Mouse (Mus musculus): ENCODE measurements around the gene Arhgef9. TPM values are rescaled to one million over a fixed set of nuclear protein-coding genes. Genes with fewer than 3 reads are reported as not detected.
A peak's percentile ranks its signal among the peaks of the same experiment; 100 is the strongest.

The Arhgef9 gene
- 5.4 and 6.2 TPM in 2 replicates for polyA plus RNA-seq (2015; fragmentation: Nextera tagmentation; extraction: Ambion mirVana)

GRCm38 (mm10) chrX:95196104-95196919, at the start of gene Arhgef9:
Gene Arhgef9 (minus strand): TSS chrX:95196856.
- H3K27me3 ChIP-seq (ENCODE audit: control insufficient read depth, insufficient read depth, low read length), result no peaks in the 10 kb centered on the region
- H3K4me3 ChIP-seq (ENCODE audit: low read depth, low read length), result peak within 1 kb of the TSS; percentile 40
- ATAC-seq (ENCODE audit: low FRiP score, low TSS enrichment) (0 out of 2 replicates have a peak, but pooled peaks have one; percentile 42), DNase-seq (ENCODE audit: low spot score) (peak; percentile 21)
- no peaks in the 10 kb centered on the region for H3K4me1 ChIP-seq (replicated peaks; ENCODE audit: control insufficient read depth, insufficient read depth)
- H3K9me3 ChIP-seq (ENCODE audit: control insufficient read depth, low read length), result no peaks in the 10 kb centered on the region
- 17% methylated on average over 23 of the region's 24 CpGs for WGBS
- H3K4me2 ChIP-seq (replicated peaks; ENCODE audit: low read depth), result peak within 1 kb of the TSS; percentile 56
- TF ChIP-seq EP300 (optimal IDR thresholded peaks at IDR 0.05), result no peak
- TF ChIP-seq CTCF (IDR thresholded peaks at IDR 0.05; ENCODE audit: low read depth), result no peak
- H3K36me3 ChIP-seq (ENCODE audit: control insufficient read depth, insufficient read depth, low read length), result no peaks in the 10 kb centered on the region
- peak within 1 kb of the TSS; percentile 47 for H3K9ac ChIP-seq (ENCODE audit: low read length)
- H3K27ac ChIP-seq (replicated peaks), result peak within 1 kb of the TSS; percentile 24; the same call in 1 of the 2 replicates

GRCm38 (mm10) chrX:95238896-95239295, 42.2 kb upstream of the Arhgef9 start:
- H3K9me3 ChIP-seq (ENCODE audit: control insufficient read depth, low read length), result no peaks in the 10 kb centered on the region
- TF ChIP-seq EP300 (optimal IDR thresholded peaks at IDR 0.05) (no peak), CTCF (IDR thresholded peaks at IDR 0.05; ENCODE audit: low read depth) (no peak)
- no peaks in the 10 kb centered on the region for H3K27me3 ChIP-seq (ENCODE audit: control insufficient read depth, insufficient read depth, low read length)
- H3K4me3 ChIP-seq (ENCODE audit: low read depth, low read length), result no peak overlapping the region
- H3K36me3 ChIP-seq (ENCODE audit: control insufficient read depth, insufficient read depth, low read length), result no peaks in the 10 kb centered on the region
- H3K9ac ChIP-seq (ENCODE audit: low read length), result no peak overlapping the region
- no peaks in the 10 kb centered on the region for H3K4me1 ChIP-seq (replicated peaks; ENCODE audit: control insufficient read depth, insufficient read depth)
- DNase-seq (ENCODE audit: low spot score) (no peak), ATAC-seq (ENCODE audit: low FRiP score, low TSS enrichment) (no peak)
- no peak overlapping the region for H3K4me2 ChIP-seq (replicated peaks; ENCODE audit: low read depth)
- no peak overlapping the region for H3K27ac ChIP-seq (replicated peaks)

GRCm38 (mm10) chrX:95195363-95196103, 1.1 kb downstream of the Arhgef9 start:
- H3K27ac ChIP-seq (replicated peaks), result no peak overlapping the region
- H3K4me2 ChIP-seq (replicated peaks; ENCODE audit: low read depth), result peak overlapping the region; percentile 56
- no peaks in the 10 kb centered on the region for H3K9me3 ChIP-seq (ENCODE audit: control insufficient read depth, low read length)
- no peak overlapping the region for H3K9ac ChIP-seq (ENCODE audit: low read length)
- H3K36me3 ChIP-seq (ENCODE audit: control insufficient read depth, insufficient read depth, low read length), result no peaks in the 10 kb centered on the region
- ATAC-seq (ENCODE audit: low FRiP score, low TSS enrichment), result no peak
- no peak for DNase-seq (ENCODE audit: low spot score)
- peak overlapping the region; percentile 40 for H3K4me3 ChIP-seq (ENCODE audit: low read depth, low read length)
- H3K4me1 ChIP-seq (replicated peaks; ENCODE audit: control insufficient read depth, insufficient read depth), result no peaks in the 10 kb centered on the region
- no peak for TF ChIP-seq EP300 (optimal IDR thresholded peaks at IDR 0.05)
- TF ChIP-seq CTCF (IDR thresholded peaks at IDR 0.05; ENCODE audit: low read depth), result no peak
- WGBS, result 50% methylated on average over 3 of the region's 3 CpGs
- H3K27me3 ChIP-seq (ENCODE audit: control insufficient read depth, insufficient read depth, low read length), result no peaks in the 10 kb centered on the region

GRCm38 (mm10) chrX:95175978-95176377, 20.7 kb downstream of the Arhgef9 start:
- Histone ChIP-seq H3K36me3 (ENCODE audit: control insufficient read depth, insufficient read depth, low read length) (no peaks in the 10 kb centered on the region), H3K9me3 (ENCODE audit: control insufficient read depth, low read length) (no peaks in the 10 kb centered on the region), H3K4me2 (replicated peaks; ENCODE audit: low read depth) (no peak overlapping the region), H3K4me3 (ENCODE audit: low read depth, low read length) (no peak overlapping the region), H3K4me1 (replicated peaks; ENCODE audit: control insufficient read depth, insufficient read depth) (no peaks in the 10 kb centered on the region), H3K27me3 (ENCODE audit: control insufficient read depth, insufficient read depth, low read length) (no peaks in the 10 kb centered on the region), H3K9ac (ENCODE audit: low read length) (no peak overlapping the region), H3K27ac (replicated peaks) (no peak overlapping the region)
- no peak for ATAC-seq (ENCODE audit: low FRiP score, low TSS enrichment)
- TF ChIP-seq EP300 (optimal IDR thresholded peaks at IDR 0.05), result no peak
- TF ChIP-seq CTCF (IDR thresholded peaks at IDR 0.05; ENCODE audit: low read depth), result peak; percentile 78
- DNase-seq (ENCODE audit: low spot score), result peak; percentile 48
- WGBS, result 21% methylated on average over 3 of the region's 3 CpGs

- 14% methylated on average over 16 of the region's 16 CpGs for whole genome bisulfite sequencing
Measured at GRCm38 (mm10) chrX:95166317-95166716, 30.3 kb downstream of the Arhgef9 start.

More at GRCm38 (mm10) chrX:95166317-95166716, 30.3 kb downstream of the Arhgef9 start:
- peak; percentile 84 for DNase-seq (ENCODE audit: low spot score)
- ATAC-seq (ENCODE audit: low FRiP score, low TSS enrichment), result peak; percentile 99
- TF ChIP-seq CTCF (IDR thresholded peaks at IDR 0.05; ENCODE audit: low read depth) (peak; percentile 15; the same call in 1 of the 2 replicates), EP300 (optimal IDR thresholded peaks at IDR 0.05) (no peak)
- Histone ChIP-seq H3K36me3 (ENCODE audit: control insufficient read depth, insufficient read depth, low read length) (no peaks in the 10 kb centered on the region), H3K27ac (replicated peaks) (peak overlapping the region; percentile 75), H3K9ac (ENCODE audit: low read length) (peak overlapping the region; percentile 65), H3K4me3 (ENCODE audit: low read depth, low read length) (peak overlapping the region; percentile 54), H3K4me2 (replicated peaks; ENCODE audit: low read depth) (peak overlapping the region; percentile 60), H3K27me3 (ENCODE audit: control insufficient read depth, insufficient read depth, low read length) (no peaks in the 10 kb centered on the region), H3K4me1 (replicated peaks; ENCODE audit: control insufficient read depth, insufficient read depth) (no peaks in the 10 kb centered on the region), H3K9me3 (ENCODE audit: control insufficient read depth, low read length) (no peaks in the 10 kb centered on the region)
